Mouse (Mus musculus) MEL (cell line): Measurements from ENCODE around the gene Slc25a45. TPM values are rescaled to one million over a fixed set of nuclear protein-coding genes. Genes with fewer than 3 reads are reported as not detected.

Experiments
- DNase-seq: peaks from one replicate; pipeline ENCODE4 v3.0.0; 2011; ENCODE audit warnings: low read depth, low spot score
- H3K27ac ChIP-seq: 2 replicates; pipeline ENCODE4 v1.5.1; 2012; ENCODE audit warnings: low read depth, mild to moderate bottlenecking, control low read depth, low read length, moderate library complexity; ENCODE audit not compliant: control insufficient read depth
- H3K27me3 ChIP-seq, 2 experiments: fragments of 150-350 bp in 1 of 2; sonication (generic) in 1 of 2; 2 replicates each; pipeline ENCODE4 v1.6.1; 2012; ENCODE audit warnings: low read length in 2 of 2, mild to moderate bottlenecking in 2 of 2, improper control_type of control experiment in 1 of 2, moderate library complexity in 1 of 2; ENCODE audit not compliant: insufficient read depth in 2 of 2, control insufficient read depth in 1 of 2
- H3K36me3 ChIP-seq, 2 experiments: 2 replicates each; pipeline ENCODE4 v1.6.1; 2012 to 2014; ENCODE audit warnings: low read length in 2 of 2, improper control_type of control experiment in 1 of 2, inconsistent platforms in 1 of 2, mild to moderate bottlenecking in 1 of 2; ENCODE audit not compliant: insufficient read depth in 2 of 2, control insufficient read depth in 1 of 2
- H3K4me1 ChIP-seq, 2 experiments: fragments of 150-350 bp in 1 of 2; sonication (generic) in 1 of 2; 2 replicates each; pipeline ENCODE4 v1.6.1; 2012; ENCODE audit warnings: low read length in 2 of 2, improper control_type of control experiment in 1 of 2, mild to moderate bottlenecking in 1 of 2; ENCODE audit not compliant: insufficient read depth in 2 of 2, control insufficient read depth in 1 of 2
- H3K4me3 ChIP-seq, 2 experiments: fragments of 150-350 bp in 1 of 2; sonication (generic) in 1 of 2; 2 replicates each; pipeline ENCODE4 v1.5.1; 2012; ENCODE audit warnings: low read depth in 2 of 2, low read length in 2 of 2, mild to moderate bottlenecking in 2 of 2, moderate library complexity in 2 of 2, control low read depth in 1 of 2, improper control_type of control experiment in 1 of 2; ENCODE audit not compliant: control insufficient read depth in 1 of 2, insufficient read depth in 1 of 2
- H3K79me2 ChIP-seq: 2 replicates; pipeline ENCODE4 v1.6.1; 2012; ENCODE audit warnings: mild to moderate bottlenecking, low read length, moderate library complexity; ENCODE audit not compliant: control insufficient read depth, poor library complexity, insufficient read depth
- H3K9ac ChIP-seq: 2 replicates; pipeline ENCODE4 v1.6.1; 2012; ENCODE audit warnings: low read depth, mild to moderate bottlenecking, control low read depth, low read length, moderate library complexity; ENCODE audit not compliant: control insufficient read depth, poor library complexity, severe bottlenecking
- H3K9me3 ChIP-seq: fragments of 150-350 bp; sonication (generic); replicated peaks from 2 replicates; pipeline ENCODE4 v1.6.1; 2012; ENCODE audit warnings: mild to moderate bottlenecking, low read length, improper control_type of control experiment, moderate library complexity; ENCODE audit not compliant: insufficient read depth
- CHD1 ChIP-seq: IDR thresholded peaks from 2 replicates; pipeline ENCODE4 v1.6.1; 2012; ENCODE audit warnings: low read depth, mild to moderate bottlenecking, inconsistent platforms, low read length, improper control_type of control experiment
- CHD2 ChIP-seq: IDR thresholded peaks from 2 replicates; pipeline ENCODE4 v1.6.1; 2011; ENCODE audit warnings: low read length, improper control_type of control experiment
- CTCF ChIP-seq, 3 experiments: IDR thresholded peaks in 2 of 3; conservative IDR thresholded peaks in 1 of 3; 2 replicates each; pipeline ENCODE4 v1.5.1; 2011 to 2012; ENCODE audit warnings: low read length in 3 of 3, low read depth in 2 of 3, mild to moderate bottlenecking in 2 of 3, improper control_type of control experiment in 1 of 3, inconsistent platforms in 1 of 3, mixed read lengths in 1 of 3, moderate library complexity in 1 of 3; ENCODE audit not compliant: control insufficient read depth in 1 of 3, insufficient read depth in 1 of 3, poor library complexity in 1 of 3, severe bottlenecking in 1 of 3
- ELF1 ChIP-seq: IDR thresholded peaks from 2 replicates; pipeline ENCODE4 v1.6.1; 2014; ENCODE audit warnings: low read depth, mild to moderate bottlenecking, inconsistent platforms, low read length, improper control_type of control experiment, moderate library complexity
- EP300 ChIP-seq, 2 experiments: IDR thresholded peaks; 2 replicates each; pipeline ENCODE4 v1.6.1; 2011; ENCODE audit warnings: improper control_type of control experiment in 2 of 2, low read length in 2 of 2, low read depth in 1 of 2, mild to moderate bottlenecking in 1 of 2
- ETS1 ChIP-seq: IDR thresholded peaks from 2 replicates; pipeline ENCODE4 v1.6.1; 2012; ENCODE audit warnings: low read depth, mild to moderate bottlenecking, inconsistent platforms, low read length, improper control_type of control experiment, moderate library complexity
- GABPA ChIP-seq: IDR thresholded peaks from 2 replicates; pipeline ENCODE4 v1.6.1; 2012; ENCODE audit warnings: low read depth, mild to moderate bottlenecking, inconsistent platforms, low read length, improper control_type of control experiment, moderate library complexity
- GATA1 ChIP-seq: IDR thresholded peaks from 2 replicates; pipeline ENCODE4 v1.6.1; 2011; ENCODE audit warnings: low read depth, low read length, improper control_type of control experiment
- HCFC1 ChIP-seq: IDR thresholded peaks from 2 replicates; pipeline ENCODE4 v1.6.1; 2012; ENCODE audit warnings: low read depth, mild to moderate bottlenecking, inconsistent platforms, low read length, improper control_type of control experiment, moderate library complexity
- KAT2A ChIP-seq: conservative IDR thresholded peaks from 2 replicates; pipeline ENCODE4 v1.6.1; 2012; ENCODE audit warnings: low read depth, low read length, improper control_type of control experiment, inconsistent platforms
- MAZ ChIP-seq: IDR thresholded peaks from 2 replicates; pipeline ENCODE4 v1.6.1; 2012; ENCODE audit warnings: low read depth, mild to moderate bottlenecking, inconsistent platforms, low read length, improper control_type of control experiment
- MEF2A ChIP-seq: IDR thresholded peaks from 2 replicates; pipeline ENCODE4 v1.6.1; 2014; ENCODE audit warnings: low read depth, mild to moderate bottlenecking, inconsistent platforms, low read length, improper control_type of control experiment; ENCODE audit not compliant: poor library complexity, insufficient replicate concordance, severe bottlenecking; ENCODE audit errors: extremely low read depth
- MXI1 ChIP-seq: IDR thresholded peaks from 2 replicates; pipeline ENCODE4 v1.6.1; 2011; ENCODE audit warnings: mild to moderate bottlenecking, low read depth, low read length, improper control_type of control experiment
- MYB ChIP-seq: IDR thresholded peaks from 2 replicates; pipeline ENCODE4 v1.6.1; 2011; ENCODE audit warnings: mild to moderate bottlenecking, low read depth, low read length, improper control_type of control experiment
- POLR2A ChIP-seq, 2 experiments: IDR thresholded peaks; 2 replicates each; pipeline ENCODE4 v1.6.1; 2011 to 2012; ENCODE audit warnings: low read length in 2 of 2, mild to moderate bottlenecking in 2 of 2, control low read depth in 1 of 2, improper control_type of control experiment in 1 of 2, low read depth in 1 of 2, moderate library complexity in 1 of 2; ENCODE audit not compliant: control insufficient read depth in 1 of 2, insufficient read depth in 1 of 2, poor library complexity in 1 of 2
- SIN3A ChIP-seq: IDR thresholded peaks from 2 replicates; pipeline ENCODE4 v1.6.1; 2012; ENCODE audit warnings: low read length, improper control_type of control experiment, inconsistent platforms
- SMC3 ChIP-seq: IDR thresholded peaks from 2 replicates; pipeline ENCODE4 v1.6.1; 2011; ENCODE audit warnings: low read depth, low read length, improper control_type of control experiment
- USF1 ChIP-seq: IDR thresholded peaks from 2 replicates; pipeline ENCODE4 v1.6.1; 2014; ENCODE audit warnings: low read depth, mild to moderate bottlenecking, inconsistent platforms, low read length, improper control_type of control experiment, moderate library complexity
- USF2 ChIP-seq, 2 experiments: IDR thresholded peaks; 2 replicates each; pipeline ENCODE4 v1.6.1; 2011 to 2012; ENCODE audit warnings: improper control_type of control experiment in 2 of 2, low read length in 2 of 2, borderline replicate concordance in 1 of 2, inconsistent platforms in 1 of 2, low read depth in 1 of 2, mild to moderate bottlenecking in 1 of 2; ENCODE audit not compliant: insufficient read depth in 1 of 2
- ZC3H11A ChIP-seq: IDR thresholded peaks from 2 replicates; pipeline ENCODE4 v1.6.1; 2012; ENCODE audit warnings: low read depth, mild to moderate bottlenecking, inconsistent platforms, low read length, improper control_type of control experiment
- ZKSCAN1 ChIP-seq: IDR thresholded peaks from 2 replicates; pipeline ENCODE4 v1.6.1; 2012; ENCODE audit warnings: low read depth, mild to moderate bottlenecking, inconsistent platforms, low read length, improper control_type of control experiment, moderate library complexity
- ZNF384 ChIP-seq: IDR thresholded peaks from 2 replicates; pipeline ENCODE4 v1.6.1; 2012; ENCODE audit warnings: low read depth, mild to moderate bottlenecking, inconsistent platforms, low read length, improper control_type of control experiment
- polyA plus RNA-seq, 2 experiments: library from polyadenylated mRNA; stranded (reverse) in 1 of 2; unstranded in 1 of 2; fragments of >175 nt in 1 of 2; fragments of >200 nt in 1 of 2; gene quantifications; 2 replicates each; pipeline versions ENCODE4 v1.2.1 to v1.2.4; 2012; ENCODE audit warnings: low replicate concordance in 2 of 2, low read depth in 1 of 2; ENCODE audit not compliant: insufficient read length in 2 of 2, insufficient read depth in 1 of 2, missing spikeins in 1 of 2
- total RNA-seq: library from RNA; depleted of rRNA; stranded (reverse); fragments of 300-350 nt; gene quantifications from 2 replicates; pipeline ENCODE4 v1.2.3, GENCODE M21; 2012

Gene Slc25a45
- total and polyA plus RNA-seq, 3 experiments = 23.5 to 30.7 TPM; not detected in 1

GRCm38 (mm10) chr19:5831958-5832320 is 45.7 kb upstream of the Slc25a45 start:
- TF ChIP-seq POLR2A (IDR thresholded peaks at IDR 0.05; ENCODE audit: control insufficient read depth in 1 of 2, insufficient read depth in 1 of 2, low read depth in 1 of 2, low read length in 2 of 2, poor library complexity in 1 of 2) (no peak), MXI1 (no peak), ETS1 (no peak), CTCF (IDR thresholded peaks at IDR 0.05 in 2 of 3, conservative IDR thresholded peaks at IDR 0.05 in 1 of 3; ENCODE audit: control insufficient read depth in 1 of 3, insufficient read depth in 1 of 3, low read depth in 2 of 3, low read length in 3 of 3, poor library complexity in 1 of 3, severe bottlenecking in 1 of 3) (no peak), KAT2A (no peak), CHD2 (no peak), EP300 (IDR thresholded peaks at IDR 0.05; ENCODE audit: low read depth in 1 of 2, low read length in 2 of 2) (no peak), GATA1 (no peak), ZNF384 (no peak)
- H3K4me3 ChIP-seq = no peak overlapping the region
- no peak overlapping the region for H3K27ac ChIP-seq
- H3K4me1 ChIP-seq = peaks cover 0 to 6% of the 10 kb centered on the region in 2 experiments; a peak in 2 of 4 replicates
- DNase-seq = no peak
- peaks cover 0 to 7% of the 10 kb centered on the region in 2 experiments; a peak in 1 of 4 replicates for H3K36me3 ChIP-seq
- no peaks in the 10 kb centered on the region for H3K27me3 ChIP-seq
- H3K79me2 ChIP-seq = no peaks in the 10 kb centered on the region
- H3K9me3 ChIP-seq = no peaks in the 10 kb centered on the region
- H3K9ac ChIP-seq = no peak overlapping the region

GRCm38 (mm10) chr19:5832326-5832725 is 45.3 kb upstream of the Slc25a45 start:
- no peak for TF ChIP-seq SIN3A
- TF ChIP-seq CHD1 = no peak
- no peak for TF ChIP-seq HCFC1
- no peak for TF ChIP-seq ZNF384
- TF ChIP-seq ZC3H11A = no peak
- TF ChIP-seq POLR2A (IDR thresholded peaks at IDR 0.05; ENCODE audit: control insufficient read depth in 1 of 2, insufficient read depth in 1 of 2, low read depth in 1 of 2, low read length in 2 of 2, poor library complexity in 1 of 2) = no peak
- no peak for TF ChIP-seq MAZ
- no peak for TF ChIP-seq GABPA
- no peak for TF ChIP-seq EP300 (IDR thresholded peaks at IDR 0.05; ENCODE audit: low read depth in 1 of 2, low read length in 2 of 2)
- TF ChIP-seq MYB = no peak
- TF ChIP-seq ZKSCAN1 = no peak
- TF ChIP-seq GATA1 = no peak
- TF ChIP-seq USF2 (IDR thresholded peaks at IDR 0.05; ENCODE audit: borderline replicate concordance in 1 of 2, insufficient read depth in 1 of 2, low read depth in 1 of 2, low read length in 2 of 2) = no peak
- TF ChIP-seq MEF2A = no peak
- TF ChIP-seq USF1 = no peak
- no peak for TF ChIP-seq CTCF (IDR thresholded peaks at IDR 0.05 in 2 of 3, conservative IDR thresholded peaks at IDR 0.05 in 1 of 3; ENCODE audit: control insufficient read depth in 1 of 3, insufficient read depth in 1 of 3, low read depth in 2 of 3, low read length in 3 of 3, poor library complexity in 1 of 3, severe bottlenecking in 1 of 3)
- no peak for TF ChIP-seq ELF1
- no peak for TF ChIP-seq KAT2A
- no peak for TF ChIP-seq SMC3
- no peak for TF ChIP-seq MXI1
- TF ChIP-seq, all 39 proteins: peak for 0
- no peaks in the 10 kb centered on the region for H3K79me2 ChIP-seq
- no peaks in the 10 kb centered on the region for H3K27me3 ChIP-seq
- peaks cover 0 to 6% of the 10 kb centered on the region in 2 experiments; a peak in 2 of 4 replicates for H3K4me1 ChIP-seq
- H3K36me3 ChIP-seq = peaks cover 0 to 6% of the 10 kb centered on the region in 2 experiments; a peak in 1 of 4 replicates
- no peak overlapping the region for H3K27ac ChIP-seq
- no peaks in the 10 kb centered on the region for H3K9me3 ChIP-seq
- H3K9ac ChIP-seq = no peak overlapping the region
- H3K4me3 ChIP-seq = no peak overlapping the region
- DNase-seq = no peak
